Mouse (Mus musculus) Patski (cell line): ENCODE measurements around the gene Pip5k1c. TPM values are rescaled to one million over a fixed set of nuclear protein-coding genes. Genes with fewer than 3 reads are reported as not detected.
A peak's percentile ranks its signal among the peaks of the same experiment; 100 is the strongest.

Experiments
- ATAC-seq: fragments of 100-300 bp; one replicate; pipeline ENCODE4 v1.8.0; 2021
- CTCF ChIA-PET: fragments of 350-600 bp; sonication (Branson Sonifier 250); formaldehyde crosslinking; loops from one replicate; lab custom pipeline; 2022; ENCODE audit warnings: inconsistent platforms; lab: Charles Lee
- POLR2A ChIA-PET: fragments of 350-600 bp; sonication (Branson Sonifier 250); formaldehyde crosslinking; loops from one replicate; lab custom pipeline; 2022; ENCODE audit warnings: antibody characterized with exemption, inconsistent platforms; lab: Charles Lee
- DNase-seq: peaks from one replicate; pipeline ENCODE4 v3.0.0-alpha.2; 2011; ENCODE audit warnings: low read depth, low spot score
- H3K27me3 ChIP-seq: fragments of 371-371 bp; one replicate; pipeline ENCODE4 v1.5.1; 2021
- CTCF ChIP-seq: fragments of 100-300 bp; IDR thresholded peaks from one replicate; pipeline ENCODE4 v1.5.1; 2021
- in situ Hi-C: fragments of 300-500 bp; cut with MboI; formaldehyde crosslinking; loops from 3 replicates; pipeline ENCODE4 v1.11.1; 2018; ENCODE audit warnings: low pct_unique_long_range_greater_than_20kb, mixed read lengths
- polyA plus RNA-seq: library from polyadenylated mRNA; unstranded; gene quantifications from one replicate; pipeline ENCODE4 v1.2.3, GENCODE M21; 2021

Pip5k1c gene
- polyA plus RNA-seq, 1 experiment from 2014 or later, result 51.5 TPM

GRCm38 (mm10) chr10:81290698-81291460 is 1.9 kb upstream of the Pip5k1c start:
- ATAC-seq, result no peak
- no peak for DNase-seq

GRCm38 (mm10) chr10:81291511-81292104 is 1.2 kb upstream of the Pip5k1c start, which contains the start of gene Tjp3:
Tjp3 (minus strand) TSS chr10:81291581.
- in situ Hi-C loops, result no loop called here
- DNase-seq, result no peak
- POLR2A ChIA-PET, result interaction anchor here (2.1 kb wide), 1 partner anchor 29 kb away, joined by 8 read pairs; the partner anchor contains the start of gene Cactin
- TF ChIP-seq CTCF, result no peak
- ATAC-seq, result no peak
- CTCF ChIA-PET, result interaction anchor here (1.0 to 2.3 kb wide), 10 partner anchors 10 to 99 kb away, joined by 3 to 32 read pairs (median 8); partner anchors contain the start of gene Hmg20b
- H3K27me3 ChIP-seq, result no peaks in the 10 kb centered on the region

More at GRCm38 (mm10) chr10:81290698-81291460, 1.9 kb upstream of the Pip5k1c start:
- in situ Hi-C loops, result no loop called here
- POLR2A ChIA-PET, result interaction anchor here (1.1 kb wide), 1 partner anchor 67 kb away, joined by 4 read pairs; no protein-coding TSS in a partner anchor
- CTCF ChIA-PET, result interaction anchor here (1.0 to 2.4 kb wide), 4 partner anchors 29 to 67 kb away, joined by 3 to 8 read pairs (median 6); partner anchors contain the start of gene Hmg20b
- H3K27me3 ChIP-seq, result no peaks in the 10 kb centered on the region
- no peak for TF ChIP-seq CTCF

- in situ Hi-C loops, result no loop called here
- H3K27me3 ChIP-seq, result no peaks in the 10 kb centered on the region
- ChIA-PET POLR2A (interaction anchor here (2.1 kb wide), 1 partner anchor 27 kb away, joined by 8 read pairs; the partner anchor contains the start of gene Cactin), CTCF (interaction anchor here (0.7 to 2.3 kb wide), 20 partner anchors 8 to 97 kb away, joined by 3 to 32 read pairs (median 5); partner anchors contain the start of genes Cactin, Fzr1 and Hmg20b)
- ATAC-seq (peak; percentile 12), DNase-seq (no peak)
- no peak for TF ChIP-seq CTCF
Measured at GRCm38 (mm10) chr10:81293334-81294030, 719 bp downstream of the Pip5k1c start.

GRCm38 (mm10) chr10:81294442-81294841 is 1.7 kb downstream of the Pip5k1c start:
- ATAC-seq, result no peak
- TF ChIP-seq CTCF, result no peak
- no peaks in the 10 kb centered on the region for H3K27me3 ChIP-seq
- CTCF ChIA-PET, result no interaction called here
- DNase-seq, result no peak
- in situ Hi-C loops, result no loop called here
- POLR2A ChIA-PET, result no interaction called here

DNA sequence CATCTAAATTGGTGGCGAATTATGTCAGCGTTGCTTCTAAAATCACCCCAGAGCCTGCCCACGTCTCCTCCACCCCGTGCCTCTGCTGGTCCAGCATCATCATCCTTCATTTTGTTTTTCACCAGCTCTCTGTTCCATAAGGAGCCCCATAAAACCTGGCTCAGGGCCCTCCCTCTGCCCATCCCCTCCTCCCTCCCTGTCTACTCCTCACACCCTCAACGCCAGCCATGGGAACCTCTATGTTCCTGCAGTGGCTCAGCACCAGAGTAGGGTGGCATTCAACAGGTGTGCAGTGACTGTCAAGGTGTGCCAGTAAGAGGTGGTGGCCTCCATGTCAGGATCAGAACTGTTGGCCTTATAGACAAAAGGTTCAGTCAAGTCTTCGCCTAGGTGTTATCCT is 2.4 kb downstream of the Pip5k1c start:
- no peak for TF ChIP-seq CTCF
- H3K27me3 ChIP-seq, result no peaks in the 10 kb centered on the region
- POLR2A ChIA-PET, result no interaction called here
- no peak for ATAC-seq
- CTCF ChIA-PET, result interaction anchor here (2.5 kb wide), 1 partner anchor 10 kb away, joined by 15 read pairs; no protein-coding TSS in a partner anchor
- DNase-seq, result no peak
- in situ Hi-C loops, result no loop called here

GRCm38 (mm10) chr10:81297246-81297645 is 4.5 kb downstream of the Pip5k1c start:
- CTCF ChIA-PET, result interaction anchor here (1.7 to 2.5 kb wide), 2 partner anchors 8 kb away, joined by 7 to 15 read pairs; no protein-coding TSS in a partner anchor
- DNase-seq (no peak), ATAC-seq (no peak)
- H3K27me3 ChIP-seq, result no peaks in the 10 kb centered on the region
- TF ChIP-seq CTCF, result no peak
- in situ Hi-C loops, result no loop called here
- POLR2A ChIA-PET, result interaction anchor here (0.6 to 1.1 kb wide), 3 partner anchors 8 to 1613 kb away, joined by 3 to 4 read pairs (median 3); partner anchors contain the start of gene Hmg20b

DNA sequence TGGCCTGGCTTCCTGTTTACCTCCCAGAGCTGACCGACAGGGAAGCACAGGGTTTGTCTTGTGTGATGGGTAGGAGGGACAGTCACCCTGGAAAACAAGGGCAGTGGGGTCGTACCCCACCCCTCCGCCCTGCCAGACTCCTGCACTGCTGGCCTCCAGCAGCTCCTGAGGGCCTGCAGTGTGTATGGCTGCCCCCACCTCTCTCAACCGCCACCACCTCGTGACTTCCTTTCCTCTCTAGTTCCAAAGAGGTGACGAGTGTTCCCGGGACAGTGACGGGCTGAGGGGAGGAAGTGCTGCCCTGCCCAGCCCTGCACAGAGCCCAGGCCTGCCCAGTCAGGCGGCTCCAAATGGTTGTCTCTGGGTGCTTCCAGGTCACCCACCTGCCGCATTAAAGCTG is 5.1 kb downstream of the Pip5k1c start:
- no peak for TF ChIP-seq CTCF
- no peaks in the 10 kb centered on the region for H3K27me3 ChIP-seq
- ATAC-seq (no peak), DNase-seq (no peak)
- in situ Hi-C loops, result no loop called here
- POLR2A ChIA-PET, result interaction anchor here (0.6 kb wide), 2 partner anchors 11 to 1612 kb away, joined by 3 to 4 read pairs; no protein-coding TSS in a partner anchor
- CTCF ChIA-PET, result interaction anchor here (1.7 kb wide), 1 partner anchor 9 kb away, joined by 7 read pairs; no protein-coding TSS in a partner anchor

GRCm38 (mm10) chr10:81298369-81299100 is 5.8 kb downstream of the Pip5k1c start:
- DNase-seq (no peak), ATAC-seq (no peak)
- ChIA-PET POLR2A (interaction anchor here (0.6 kb wide), 1 partner anchor 11 kb away, joined by 3 read pairs; no protein-coding TSS in a partner anchor), CTCF (interaction anchor here (0.7 to 1.7 kb wide), 3 partner anchors 10 to 43 kb away, joined by 3 to 7 read pairs (median 3); no protein-coding TSS in a partner anchor)
- TF ChIP-seq CTCF, result no peak
- H3K27me3 ChIP-seq, result no peaks in the 10 kb centered on the region
- in situ Hi-C loops, result no loop called here
